Mouse (Mus musculus) intestine, postnatal 0 days (tissue): ENCODE measurements around the gene Eps8l1. TPM values are rescaled to one million over a fixed set of nuclear protein-coding genes. Genes with fewer than 3 reads are reported as not detected.

ENCODE experiments used
- ATAC-seq: fragments of 200-750 bp; cut with Nextera tagmentation; 2 replicates; pipeline ENCODE4 v1.8.0; 2017; ENCODE audit warnings: mild to moderate bottlenecking, moderate TSS enrichment, moderate library complexity
- H3K27ac ChIP-seq: fragments of 300-500 bp; sonication (generic); 2 replicates; pipeline ENCODE4 v1.5.1; 2014; ENCODE audit warnings: mild to moderate bottlenecking, low read depth, low read length, moderate library complexity
- H3K27me3 ChIP-seq: fragments of 300-500 bp; sonication (generic); replicated peaks from 2 replicates; pipeline ENCODE4 v1.6.1; 2014; ENCODE audit warnings: low read length, mixed read lengths; ENCODE audit not compliant: control insufficient read depth, insufficient read depth
- H3K36me3 ChIP-seq: fragments of 300-500 bp; sonication (generic); 2 replicates; pipeline ENCODE4 v1.6.1; 2014; ENCODE audit warnings: mild to moderate bottlenecking, moderate library complexity; ENCODE audit not compliant: control insufficient read depth, insufficient read depth
- H3K4me1 ChIP-seq: fragments of 300-500 bp; sonication (generic); replicated peaks from 2 replicates; pipeline ENCODE4 v1.6.1; 2014; ENCODE audit warnings: antibody characterized with exemption, low read length, mixed read lengths; ENCODE audit not compliant: control insufficient read depth, insufficient read depth
- H3K4me2 ChIP-seq: fragments of 300-500 bp; sonication (generic); replicated peaks from 2 replicates; pipeline ENCODE4 v1.6.1; 2014; ENCODE audit warnings: low read depth, mild to moderate bottlenecking, moderate library complexity
- H3K4me3 ChIP-seq: fragments of 300-500 bp; sonication (generic); 2 replicates; pipeline ENCODE4 v1.5.1; 2014; ENCODE audit warnings: low read depth, low read length
- H3K9ac ChIP-seq: fragments of 300-500 bp; sonication (generic); 2 replicates; pipeline ENCODE4 v1.6.1; 2014; ENCODE audit warnings: mild to moderate bottlenecking, low read depth, low read length
- H3K9me3 ChIP-seq: fragments of 300-500 bp; sonication (generic); 2 replicates; pipeline ENCODE4 v1.6.1; 2016; ENCODE audit warnings: mixed run types; ENCODE audit not compliant: control insufficient read depth
- CTCF ChIP-seq: sonication (generic); IDR thresholded peaks from 2 replicates; pipeline ENCODE4 v1.5.1; 2016; ENCODE audit warnings: low read depth, mild to moderate bottlenecking, control low read depth, antibody characterized with exemption, moderate library complexity
- WGBS: fragments of 180-500 bp; shearing (Covaris S2); extraction: QIAGEN DNeasy Blood & Tissue Kit; methylation state at CpG from one replicate; pipeline ENCODE4 v1.1.7; 2014; 5-methylcytosine and 5-hydroxymethylcytosine counted together
- polyA plus RNA-seq: library from polyadenylated mRNA; unstranded; fragments of >200 nt; fragmentation: Nextera tagmentation; extraction: Ambion mirVana; gene quantifications from 2 replicates; pipeline ENCODE4 v1.2.1, GENCODE M21; 2015

Eps8l1 gene
- polyA plus RNA-seq, 1 experiment from 2014 or later, result 1.7 TPM

DNA sequence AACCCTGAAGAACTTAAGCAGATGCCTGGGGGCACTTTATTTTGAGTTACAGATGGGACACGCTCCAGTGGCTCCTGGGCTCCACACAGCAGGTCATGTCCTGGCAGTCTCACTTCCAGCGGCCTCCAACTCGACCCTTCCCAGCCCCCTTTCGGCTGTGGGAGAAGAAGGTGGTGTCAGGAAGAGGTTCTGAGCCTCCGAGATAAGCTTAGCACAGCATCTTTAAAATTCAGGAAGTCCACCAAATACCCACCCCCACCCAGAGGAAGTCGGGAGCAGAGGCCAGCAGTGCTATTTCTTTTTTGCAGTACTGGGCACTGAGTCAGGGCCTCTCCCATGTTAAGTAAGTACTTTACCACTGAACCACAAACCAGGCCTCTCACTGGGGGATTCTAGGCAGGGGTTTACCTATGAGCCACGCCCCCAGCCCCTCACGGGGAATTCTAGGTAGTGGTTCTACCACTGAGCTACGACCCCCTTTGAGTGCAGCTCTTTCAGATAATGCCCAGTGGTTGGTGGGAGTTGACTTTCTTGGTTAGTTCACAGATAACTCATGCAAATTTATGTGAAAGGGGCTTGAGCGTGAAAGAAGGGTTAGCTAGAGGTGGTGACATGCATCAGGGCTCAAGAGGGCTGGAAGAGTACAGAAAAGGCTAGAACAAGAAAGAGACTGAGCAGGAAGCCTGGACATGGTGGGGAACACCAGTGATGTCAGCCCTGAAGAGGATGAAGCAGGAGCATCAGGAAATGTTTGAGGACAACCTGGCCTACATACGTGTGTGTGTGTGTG lies 44.4 kb downstream of the Eps8l1 start:
- no peaks in the 10 kb centered on the region for H3K36me3 ChIP-seq
- 0 out of 2 replicates have a peak, but pooled peaks cover 4% of the 10 kb centered on the region for H3K4me1 ChIP-seq
- no peaks in the 10 kb centered on the region for H3K27me3 ChIP-seq
- no peak for TF ChIP-seq CTCF
- H3K27ac ChIP-seq, result no peak overlapping the region
- WGBS, result 57% methylated on average over 11 of the region's 11 CpGs
- no peak overlapping the region for H3K9ac ChIP-seq
- H3K9me3 ChIP-seq, result no peaks in the 10 kb centered on the region
- no peak for ATAC-seq
- no peak overlapping the region for H3K4me2 ChIP-seq
- H3K4me3 ChIP-seq, result no peak overlapping the region

- Histone ChIP-seq H3K27ac (no peak overlapping the region), H3K4me3 (no peak overlapping the region), H3K4me1 (0 out of 2 replicates have a peak, but pooled peaks cover 4% of the 10 kb centered on the region), H3K36me3 (no peaks in the 10 kb centered on the region), H3K9ac (no peak overlapping the region), H3K27me3 (no peaks in the 10 kb centered on the region), H3K4me2 (no peak overlapping the region), H3K9me3 (no peaks in the 10 kb centered on the region)
- no peak for TF ChIP-seq CTCF
- ATAC-seq, result no peak
- 28% methylated on average over 4 of the region's 4 CpGs for WGBS
Measured at GRCm38 (mm10) chr7:4507220-4507619, 46.7 kb downstream of the Eps8l1 start.

GRCm38 (mm10) chr7:4508062-4508738 lies 47.7 kb downstream of the Eps8l1 start:
- peak; percentile 55 for TF ChIP-seq CTCF
- 85% methylated on average over 32 of the region's 32 CpGs for WGBS
- Histone ChIP-seq H3K4me3 (no peak overlapping the region), H3K36me3 (no peaks in the 10 kb centered on the region), H3K9ac (no peak overlapping the region), H3K27me3 (no peaks in the 10 kb centered on the region), H3K4me2 (no peak overlapping the region), H3K9me3 (no peaks in the 10 kb centered on the region), H3K4me1 (0 out of 2 replicates have a peak, but pooled peaks cover 4% of the 10 kb centered on the region), H3K27ac (no peak overlapping the region)
- ATAC-seq, result no peak

- WGBS, result 94% methylated on average over 8 of the region's 8 CpGs
- no peak for ATAC-seq
- 0 out of 2 replicates have a peak, but pooled peaks cover 4% of the 10 kb centered on the region for H3K4me1 ChIP-seq
- no peak overlapping the region for H3K27ac ChIP-seq
- H3K27me3 ChIP-seq, result no peaks in the 10 kb centered on the region
- no peak overlapping the region for H3K4me2 ChIP-seq
- no peak overlapping the region for H3K4me3 ChIP-seq
- H3K9me3 ChIP-seq, result no peaks in the 10 kb centered on the region
- H3K9ac ChIP-seq, result no peak overlapping the region
- H3K36me3 ChIP-seq, result no peaks in the 10 kb centered on the region
- no peak for TF ChIP-seq CTCF
Measured at GRCm38 (mm10) chr7:4508739-4509116, 48.3 kb downstream of the Eps8l1 start.

- no peak overlapping the region for H3K9ac ChIP-seq
- H3K4me2 ChIP-seq, result peak overlapping the region; percentile 57
- H3K4me1 ChIP-seq, result 0 out of 2 replicates have a peak, but pooled peaks cover 4% of the 10 kb centered on the region
- TF ChIP-seq CTCF, result peak; percentile 96
- 20% methylated on average over 24 of the region's 24 CpGs for WGBS
- H3K36me3 ChIP-seq, result no peaks in the 10 kb centered on the region
- H3K4me3 ChIP-seq, result peak overlapping the region; percentile 14; the same call in 1 of the 2 replicates
- ATAC-seq, result peak; percentile 91
- no peak overlapping the region for H3K27ac ChIP-seq
- H3K27me3 ChIP-seq, result no peaks in the 10 kb centered on the region
- H3K9me3 ChIP-seq, result no peaks in the 10 kb centered on the region
Measured at GRCm38 (mm10) chr7:4509863-4510608, 49.6 kb downstream of the Eps8l1 start.
